Mouse (Mus musculus) heart, adult 2 months (tissue): ENCODE data around the gene Bpifb5.

Experiments used
- CTCF ChIP-seq: fragments of 200-600 bp; IDR thresholded peaks from 2 replicates; pipeline ENCODE4 v1.8.1; 2022; ENCODE audit warnings: antibody characterized with exemption, mild to moderate bottlenecking, moderate library complexity
- EP300 ChIP-seq: fragments of 200-500 bp; IDR thresholded peaks from 2 replicates; pipeline ENCODE4 v1.6.1; 2011; ENCODE audit warnings: low read depth, low read length, control low read depth; ENCODE audit not compliant: insufficient read depth

- TF ChIP-seq EP300 (no peak), CTCF (no peak)
Observed at GRCm38 (mm10) chr2:154226991-154227390, 3.4 kb downstream of the Bpifb5 start.
